Mouse (Mus musculus) neural tube, embryonic 12.5 days (tissue): ENCODE data around the gene Lrrc3b. TPM values are rescaled to one million over a fixed set of nuclear protein-coding genes. Genes with fewer than 3 reads are reported as not detected.

Experiments used
- ATAC-seq: fragments of 200-750 bp; cut with Nextera tagmentation; 2 replicates; pipeline ENCODE4 v1.8.0; 2017; ENCODE audit warnings: low read depth, mild to moderate bottlenecking, moderate TSS enrichment, moderate library complexity; ENCODE audit not compliant: low FRiP score
- H3K27ac ChIP-seq: fragments of 300-500 bp; sonication (generic); 2 replicates; pipeline ENCODE4 v1.5.1; 2016
- H3K27me3 ChIP-seq: fragments of 300-500 bp; sonication (generic); replicated peaks from 2 replicates; pipeline ENCODE4 v1.6.1; 2016; ENCODE audit warnings: mild to moderate bottlenecking
- H3K36me3 ChIP-seq: fragments of 300-500 bp; sonication (generic); 2 replicates; pipeline ENCODE4 v1.6.1; 2016; ENCODE audit warnings: mild to moderate bottlenecking
- H3K4me1 ChIP-seq: fragments of 300-500 bp; sonication (generic); 2 replicates; pipeline ENCODE4 v1.6.1; 2016
- H3K4me2 ChIP-seq: fragments of 300-500 bp; sonication (generic); replicated peaks from 2 replicates; pipeline ENCODE4 v1.6.1; 2016; ENCODE audit warnings: mild to moderate bottlenecking
- H3K4me3 ChIP-seq: fragments of 300-500 bp; sonication (generic); 2 replicates; pipeline ENCODE4 v1.5.1; 2016
- H3K9ac ChIP-seq: fragments of 300-500 bp; sonication (generic); 2 replicates; pipeline ENCODE4 v1.6.1; 2016; ENCODE audit warnings: mild to moderate bottlenecking
- H3K9me3 ChIP-seq: fragments of 300-500 bp; sonication (generic); 2 replicates; pipeline ENCODE4 v1.6.1; 2016; ENCODE audit warnings: mild to moderate bottlenecking
- WGBS: fragments of 180-500 bp; shearing (Covaris S2); methylation state at CpG from one replicate; pipeline ENCODE4 v1.1.7; 2016; 5-methylcytosine and 5-hydroxymethylcytosine counted together
- polyA plus RNA-seq: library from polyadenylated mRNA; unstranded; fragments of >200 nt; fragmentation: Nextera tagmentation; extraction: Ambion mirVana; gene quantifications from 2 replicates; pipeline ENCODE4 v1.2.1, GENCODE M21; 2016

Lrrc3b gene
- polyA plus RNA-seq, 1 experiment from 2014 or later, result 1.0 TPM

GRCm38 (mm10) chr14:15383133-15383532, 55.7 kb downstream of the Lrrc3b start:
- 62% methylated on average over 2 of the region's 2 CpGs for WGBS

GRCm38 (mm10) chr14:15377368-15377767, 61.4 kb downstream of the Lrrc3b start:
- ATAC-seq, result no peak
- WGBS, result 89% methylated on average over 2 of the region's 2 CpGs
- H3K4me1 ChIP-seq, result no peaks in the 10 kb centered on the region

More at GRCm38 (mm10) chr14:15383133-15383532, 55.7 kb downstream of the Lrrc3b start:
- H3K9me3 ChIP-seq, result no peaks in the 10 kb centered on the region
- H3K36me3 ChIP-seq, result no peaks in the 10 kb centered on the region
- H3K4me3 ChIP-seq, result no peak overlapping the region
- ATAC-seq, result no peak
- H3K27ac ChIP-seq, result no peak overlapping the region
- no peak overlapping the region for H3K4me2 ChIP-seq
- no peaks in the 10 kb centered on the region for H3K27me3 ChIP-seq
- no peak overlapping the region for H3K9ac ChIP-seq
- H3K4me1 ChIP-seq, result no peaks in the 10 kb centered on the region

GRCm38 (mm10) chr14:15376786-15377185, 62.0 kb downstream of the Lrrc3b start:
- H3K4me1 ChIP-seq, result no peaks in the 10 kb centered on the region
- ATAC-seq, result no peak
- no peak overlapping the region for H3K9ac ChIP-seq
- no peak overlapping the region for H3K4me3 ChIP-seq
- no peak overlapping the region for H3K4me2 ChIP-seq
- H3K9me3 ChIP-seq, result no peaks in the 10 kb centered on the region
- H3K27me3 ChIP-seq, result no peaks in the 10 kb centered on the region
- H3K36me3 ChIP-seq, result no peaks in the 10 kb centered on the region
- 98% methylated on average over 1 of the region's 1 CpGs for WGBS
- no peak overlapping the region for H3K27ac ChIP-seq

More at GRCm38 (mm10) chr14:15377368-15377767, 61.4 kb downstream of the Lrrc3b start:
- Histone ChIP-seq H3K4me3 (no peak overlapping the region), H3K27me3 (no peaks in the 10 kb centered on the region), H3K4me2 (no peak overlapping the region), H3K9me3 (no peaks in the 10 kb centered on the region), H3K36me3 (no peaks in the 10 kb centered on the region), H3K9ac (no peak overlapping the region), H3K27ac (no peak overlapping the region)

GRCm38 (mm10) chr14:15374271-15374670, 64.5 kb downstream of the Lrrc3b start:
- no peaks in the 10 kb centered on the region for H3K4me1 ChIP-seq

GRCm38 (mm10) chr14:15372985-15373384, 65.8 kb downstream of the Lrrc3b start:
- Histone ChIP-seq H3K9me3 (no peaks in the 10 kb centered on the region), H3K36me3 (no peaks in the 10 kb centered on the region), H3K4me3 (no peak overlapping the region), H3K27me3 (no peaks in the 10 kb centered on the region), H3K4me1 (no peaks in the 10 kb centered on the region), H3K4me2 (no peak overlapping the region), H3K9ac (no peak overlapping the region), H3K27ac (no peak overlapping the region)
- ATAC-seq, result no peak
- WGBS, result 81% methylated on average over 1 of the region's 1 CpGs

More at GRCm38 (mm10) chr14:15374271-15374670, 64.5 kb downstream of the Lrrc3b start:
- Histone ChIP-seq H3K4me3 (no peak overlapping the region), H3K4me2 (no peak overlapping the region), H3K27ac (no peak overlapping the region), H3K9me3 (no peaks in the 10 kb centered on the region), H3K27me3 (no peaks in the 10 kb centered on the region), H3K36me3 (no peaks in the 10 kb centered on the region), H3K9ac (no peak overlapping the region)
- ATAC-seq, result no peak

- WGBS, result 93% methylated on average over 6 of the region's 6 CpGs
- no peak for ATAC-seq
- Histone ChIP-seq H3K9me3 (no peaks in the 10 kb centered on the region), H3K9ac (no peak overlapping the region), H3K4me3 (no peak overlapping the region), H3K4me2 (no peak overlapping the region), H3K36me3 (no peaks in the 10 kb centered on the region), H3K27me3 (no peaks in the 10 kb centered on the region), H3K27ac (no peak overlapping the region), H3K4me1 (no peaks in the 10 kb centered on the region)
These were observed 73.7 kb downstream of the Lrrc3b start for GRCm38 (mm10) chr14:15365045-15365444.

- Histone ChIP-seq H3K4me3 (no peak overlapping the region), H3K36me3 (no peaks in the 10 kb centered on the region), H3K27me3 (no peaks in the 10 kb centered on the region), H3K27ac (no peak overlapping the region), H3K9me3 (no peaks in the 10 kb centered on the region), H3K9ac (no peak overlapping the region), H3K4me2 (no peak overlapping the region), H3K4me1 (no peaks in the 10 kb centered on the region)
- ATAC-seq, result no peak
- WGBS, result 86% methylated on average over 1 of the region's 1 CpGs
These were observed 78.9 kb downstream of the Lrrc3b start for GRCm38 (mm10) chr14:15359893-15360292.

- ATAC-seq, result no peak
These were observed 79.7 kb downstream of the Lrrc3b start for GRCm38 (mm10) chr14:15359134-15359533.

GRCm38 (mm10) chr14:15355512-15355911, 83.3 kb downstream of the Lrrc3b start:
- Histone ChIP-seq H3K4me3 (no peak overlapping the region), H3K4me2 (no peak overlapping the region), H3K4me1 (no peaks in the 10 kb centered on the region), H3K27ac (no peak overlapping the region), H3K27me3 (no peaks in the 10 kb centered on the region), H3K9ac (no peak overlapping the region), H3K9me3 (no peaks in the 10 kb centered on the region), H3K36me3 (no peaks in the 10 kb centered on the region)
- peak; percentile 67; the same call in 1 of the 2 replicates for ATAC-seq
- 25% methylated on average over 3 of the region's 3 CpGs for WGBS

More at GRCm38 (mm10) chr14:15359134-15359533, 79.7 kb downstream of the Lrrc3b start:
- no peak overlapping the region for H3K4me2 ChIP-seq
- H3K9me3 ChIP-seq, result no peaks in the 10 kb centered on the region
- no peaks in the 10 kb centered on the region for H3K4me1 ChIP-seq
- H3K4me3 ChIP-seq, result no peak overlapping the region
- WGBS, result 70% methylated on average over 3 of the region's 3 CpGs
- no peaks in the 10 kb centered on the region for H3K36me3 ChIP-seq
- no peaks in the 10 kb centered on the region for H3K27me3 ChIP-seq
- no peak overlapping the region for H3K27ac ChIP-seq
- H3K9ac ChIP-seq, result no peak overlapping the region

GRCm38 (mm10) chr14:15354299-15354698, 84.5 kb downstream of the Lrrc3b start:
- WGBS, result 82% methylated on average over 5 of the region's 5 CpGs
- Histone ChIP-seq H3K27ac (no peak overlapping the region), H3K36me3 (no peaks in the 10 kb centered on the region), H3K27me3 (no peaks in the 10 kb centered on the region), H3K4me1 (no peaks in the 10 kb centered on the region), H3K9ac (no peak overlapping the region), H3K9me3 (no peaks in the 10 kb centered on the region), H3K4me2 (no peak overlapping the region), H3K4me3 (no peak overlapping the region)
- no peak for ATAC-seq

- Histone ChIP-seq H3K27me3 (no peaks in the 10 kb centered on the region), H3K4me3 (no peak overlapping the region), H3K9me3 (no peaks in the 10 kb centered on the region), H3K4me1 (no peaks in the 10 kb centered on the region), H3K27ac (no peak overlapping the region), H3K9ac (no peak overlapping the region), H3K4me2 (no peak overlapping the region), H3K36me3 (no peaks in the 10 kb centered on the region)
- no peak for ATAC-seq
- WGBS, result 71% methylated on average over 2 of the region's 2 CpGs
These were observed 105.7 kb downstream of the Lrrc3b start for GRCm38 (mm10) chr14:15333130-15333529.

GRCm38 (mm10) chr14:15331370-15331769, 107.4 kb downstream of the Lrrc3b start:
- Histone ChIP-seq H3K9me3 (no peaks in the 10 kb centered on the region), H3K4me3 (no peak overlapping the region), H3K27me3 (no peaks in the 10 kb centered on the region), H3K27ac (no peak overlapping the region), H3K9ac (no peak overlapping the region), H3K4me2 (no peak overlapping the region), H3K4me1 (no peaks in the 10 kb centered on the region), H3K36me3 (no peaks in the 10 kb centered on the region)
- ATAC-seq, result no peak
- 51% methylated on average over 1 of the region's 1 CpGs for WGBS

GRCm38 (mm10) chr14:15330155-15330554, 108.6 kb downstream of the Lrrc3b start:
- 87% methylated on average over 1 of the region's 1 CpGs for WGBS

More at GRCm38 (mm10) chr14:15330155-15330554, 108.6 kb downstream of the Lrrc3b start:
- no peak for ATAC-seq
- H3K27me3 ChIP-seq, result no peaks in the 10 kb centered on the region
- no peak overlapping the region for H3K9ac ChIP-seq
- no peak overlapping the region for H3K4me3 ChIP-seq
- H3K27ac ChIP-seq, result no peak overlapping the region
- H3K36me3 ChIP-seq, result no peaks in the 10 kb centered on the region
- H3K4me1 ChIP-seq, result no peaks in the 10 kb centered on the region
- H3K4me2 ChIP-seq, result no peak overlapping the region
- H3K9me3 ChIP-seq, result no peaks in the 10 kb centered on the region
